ENCODE assay signal across 28 mouse cellular contexts in genomic region chr5:84037250-84037963, GRCm38 (mm10).
"Had no signal": no experiment of that assay in that cellular context is flagged by ENCODE, and none has a peak within 500 bp of the region (broad histone marks: within the 10 kb centered on the region; RNA-seq: fewer than 3 reads in every experiment).

No protein-coding gene starts in this region.

- H3K9ac ChIP-seq: embryonic facial prominence, embryonic 12.5 days; embryonic facial prominence, embryonic 13.5 days; embryonic facial prominence, embryonic 15.5 days; forebrain, embryonic 12.5 days; forebrain, embryonic 13.5 days; forebrain, embryonic 15.5 days; forebrain, postnatal 0 days had no signal

- H3K9me3 ChIP-seq: embryonic facial prominence, embryonic 10.5 days; embryonic facial prominence, embryonic 12.5 days; embryonic facial prominence, embryonic 13.5 days; embryonic facial prominence, embryonic 15.5 days; forebrain, embryonic 10.5 days; forebrain, embryonic 12.5 days; forebrain, embryonic 13.5 days; forebrain, embryonic 15.5 days had no signal

- ATAC-seq: forebrain, embryonic 13.5 days; forebrain, embryonic 14.5 days; forebrain, embryonic 15.5 days; forebrain, embryonic 16.5 days; forebrain, postnatal 0 days had no signal

- H3K4me3 ChIP-seq: embryonic facial prominence, embryonic 10.5 days; embryonic facial prominence, embryonic 12.5 days; embryonic facial prominence, embryonic 13.5 days; embryonic facial prominence, embryonic 15.5 days; erythroblast, embryonic 14.5 days; forebrain, embryonic 10.5 days; forebrain, embryonic 12.5 days; forebrain, embryonic 13.5 days; forebrain, embryonic 15.5 days; gastrocnemius, adult 2 months had no signal

- H3K27me3 ChIP-seq: embryonic facial prominence, embryonic 12.5 days; embryonic facial prominence, embryonic 13.5 days; embryonic facial prominence, embryonic 15.5 days; forebrain, embryonic 12.5 days; forebrain, embryonic 13.5 days; forebrain, embryonic 15.5 days had no signal

- H3K36me3 ChIP-seq: embryonic facial prominence, embryonic 10.5 days; embryonic facial prominence, embryonic 12.5 days; embryonic facial prominence, embryonic 13.5 days; embryonic facial prominence, embryonic 15.5 days; forebrain, embryonic 10.5 days; forebrain, embryonic 12.5 days; forebrain, embryonic 15.5 days had no signal

- H3K4me2 ChIP-seq: embryonic facial prominence, embryonic 12.5 days; embryonic facial prominence, embryonic 13.5 days; embryonic facial prominence, embryonic 15.5 days; forebrain, embryonic 12.5 days; forebrain, embryonic 13.5 days; forebrain, embryonic 15.5 days had no signal

- H3K27ac ChIP-seq: embryonic facial prominence, embryonic 10.5 days; embryonic facial prominence, embryonic 12.5 days; embryonic facial prominence, embryonic 13.5 days; embryonic facial prominence, embryonic 15.5 days; forebrain, embryonic 10.5 days; forebrain, embryonic 12.5 days; forebrain, embryonic 13.5 days; forebrain, embryonic 15.5 days; gastrocnemius, adult 2 months had no signal

- DNase-seq: cerebellum, adult 2 months; cerebellum, adult 8-10 months; cerebellum, adult 9-10 months; cerebellum, adult 9-11 months; cerebellum, postnatal 10 days; cerebellum, postnatal 14 days; cerebellum, postnatal 25 days; cerebellum, postnatal 36 days; embryo, embryonic 11 days; forebrain, postnatal 0 days; gastrocnemius, adult 2 months; gastrocnemius, postnatal 10 days; gastrocnemius, postnatal 14 days; gastrocnemius, postnatal 25 days; gastrocnemius, postnatal 36 days; heart, adult 11 months; heart, adult 18-20 months had no signal

- H3K4me1 ChIP-seq: embryonic facial prominence, embryonic 10.5 days; embryonic facial prominence, embryonic 12.5 days; embryonic facial prominence, embryonic 13.5 days; embryonic facial prominence, embryonic 15.5 days; forebrain, embryonic 10.5 days; forebrain, embryonic 12.5 days; forebrain, embryonic 13.5 days; forebrain, embryonic 15.5 days had no signal
